10 mouse cellular contexts compared by ENCODE assay signal in genomic region chr11:83882552-83882951, GRCm38 (mm10). TPM values are rescaled to one million over a fixed set of nuclear protein-coding genes. Genes with fewer than 3 reads are reported as not detected.
DNase-seq lines count a peak whose midpoint lies in the region; ATAC-seq lines count a peak whose summit lies in the region.
"Had no signal": no experiment of that assay in that cellular context is flagged by ENCODE, and none has a peak within 500 bp of the region (broad histone marks: within the 10 kb centered on the region; RNA-seq: fewer than 3 reads in every experiment).

No protein-coding gene starts in this region.

- H3K4me2 ChIP-seq in hindbrain, embryonic 11.5 days (replicated peaks; ENCODE audit: low read depth, low read length) = no peak overlapping the region
- no peak overlapping the region for H3K4me2 ChIP-seq in hindbrain, embryonic 16.5 days (ENCODE audit: low read length)
- no peak overlapping the region for H3K4me2 ChIP-seq in kidney, embryonic 15.5 days
- H3K4me2 ChIP-seq: midbrain, embryonic 12.5 days had no signal

- no peaks in the 10 kb centered on the region for H3K36me3 ChIP-seq in hindbrain, embryonic 11.5 days (ENCODE audit: control insufficient read depth, insufficient read depth, low read length)
- no peaks in the 10 kb centered on the region for H3K36me3 ChIP-seq in hindbrain, embryonic 16.5 days (ENCODE audit: control insufficient read depth, insufficient read depth, low read length)
- peaks cover 64% of the 10 kb centered on the region for H3K36me3 ChIP-seq in kidney, embryonic 15.5 days
- H3K36me3 ChIP-seq: midbrain, embryonic 12.5 days had no signal

- H3K9me3 ChIP-seq in hindbrain, embryonic 11.5 days (ENCODE audit: control insufficient read depth, low read length) = no peaks in the 10 kb centered on the region
- H3K9me3 ChIP-seq in hindbrain, embryonic 16.5 days (ENCODE audit: control insufficient read depth, low read length) = no peaks in the 10 kb centered on the region
- H3K9me3 ChIP-seq in kidney, embryonic 15.5 days (replicated peaks) = no peaks in the 10 kb centered on the region
- H3K9me3 ChIP-seq: midbrain, embryonic 12.5 days had no signal

- H3K9ac ChIP-seq in hindbrain, embryonic 11.5 days (ENCODE audit: low read depth, low read length) = no peak overlapping the region
- H3K9ac ChIP-seq in hindbrain, embryonic 16.5 days (ENCODE audit: low read depth, low read length) = no peak overlapping the region
- H3K9ac ChIP-seq in kidney, embryonic 15.5 days = no peak overlapping the region
- H3K9ac ChIP-seq: midbrain, embryonic 12.5 days had no signal

- H3K4me3 ChIP-seq in hindbrain, embryonic 11.5 days (ENCODE audit: low read depth, low read length) = no peak overlapping the region
- no peak overlapping the region for H3K4me3 ChIP-seq in hindbrain, embryonic 16.5 days (ENCODE audit: low read length)
- no peak overlapping the region for H3K4me3 ChIP-seq in kidney, embryonic 15.5 days (replicated peaks)
- H3K4me3 ChIP-seq: erythroblast, embryonic 14.5 days; midbrain, embryonic 12.5 days had no signal

- H3K27ac ChIP-seq in hindbrain, embryonic 11.5 days (ENCODE audit: low read depth, low read length) = no peak overlapping the region
- H3K27ac ChIP-seq in hindbrain, embryonic 16.5 days (ENCODE audit: low read depth, low read length) = no peak overlapping the region
- H3K27ac ChIP-seq in kidney, embryonic 15.5 days = no peak overlapping the region; the same call in 1 of the 2 replicates
- H3K27ac ChIP-seq: midbrain, embryonic 12.5 days had no signal

- no peak for ATAC-seq in hindbrain, embryonic 11.5 days (ENCODE audit: low FRiP score)
- ATAC-seq in hindbrain, embryonic 16.5 days = no peak
- no peak for ATAC-seq in kidney, embryonic 15.5 days (replicated peaks; ENCODE audit: low FRiP score)

- no peaks in the 10 kb centered on the region for H3K27me3 ChIP-seq in hindbrain, embryonic 11.5 days (ENCODE audit: control insufficient read depth, insufficient read depth, low read length)
- no peaks in the 10 kb centered on the region for H3K27me3 ChIP-seq in hindbrain, embryonic 16.5 days (replicated peaks; ENCODE audit: control insufficient read depth, insufficient read depth, low read length)
- H3K27me3 ChIP-seq in kidney, embryonic 15.5 days = no peaks in the 10 kb centered on the region
- H3K27me3 ChIP-seq: midbrain, embryonic 12.5 days had no signal

- no peaks in the 10 kb centered on the region for H3K4me1 ChIP-seq in hindbrain, embryonic 11.5 days (replicated peaks; ENCODE audit: control insufficient read depth, insufficient read depth, low read length)
- H3K4me1 ChIP-seq in hindbrain, embryonic 16.5 days (ENCODE audit: control insufficient read depth, insufficient read depth, low read depth, low read length) = no peaks in the 10 kb centered on the region
- H3K4me1 ChIP-seq in kidney, embryonic 15.5 days = no peaks in the 10 kb centered on the region; the same call in 1 of the 2 replicates
- H3K4me1 ChIP-seq: midbrain, embryonic 12.5 days had no signal

- DNase-seq in hindbrain, embryonic 11.5 days (ENCODE audit: low spot score) = peak; percentile 40
- peak; percentile 20 for DNase-seq in ES-CJ7 (ENCODE audit: low read depth, low spot score)
- peak; percentile 14 for DNase-seq in brain, embryonic 18.5 days (ENCODE audit: low read depth, low spot score)
- DNase-seq in lung, adult 18-20 months = peak; percentile 55 to 75
- DNase-seq in kidney, adult 9 months = no peak
- DNase-seq in adipocyte (ENCODE audit: low spot score) = no peak

- WGBS in hindbrain, embryonic 11.5 days = 62% methylated on average over 6 of the region's 6 CpGs
- WGBS in hindbrain, embryonic 16.5 days = 40% methylated on average over 6 of the region's 6 CpGs
- WGBS in kidney, embryonic 15.5 days = 36% methylated on average over 6 of the region's 6 CpGs

RNA-seq across cellular contexts. Expression of gene Hnf1b, which starts 32.7 kb away (rescaled TPM):
- polyA plus RNA-seq in hindbrain, embryonic 11.5 days (2014; fragmentation: Nextera tagmentation; extraction: Ambion mirVana) = 0.32 TPM in 1 of 2 replicates, not detected in the other
- polyA plus RNA-seq in hindbrain, embryonic 16.5 days (2015; fragmentation: Nextera tagmentation; extraction: Ambion mirVana) = 0.25 and 0.33 TPM in 2 replicates
- 78.5 and 83.3 TPM in 2 replicates for polyA plus RNA-seq in kidney, embryonic 15.5 days (2015; fragmentation: Nextera tagmentation; extraction: Ambion mirVana)
- polyA plus RNA-seq: erythroblast, embryonic 14.5 days; midbrain, embryonic 12.5 days had no signal

RNA-seq across cellular contexts. Expression of gene Ddx52, which starts 59.3 kb away (rescaled TPM):
- polyA plus RNA-seq in hindbrain, embryonic 11.5 days (2014; fragmentation: Nextera tagmentation; extraction: Ambion mirVana) = 46.8 and 47.4 TPM in 2 replicates
- polyA plus RNA-seq in hindbrain, embryonic 16.5 days (2015; fragmentation: Nextera tagmentation; extraction: Ambion mirVana) = 19.4 and 20.7 TPM in 2 replicates
- polyA plus RNA-seq in kidney, embryonic 15.5 days (2015; fragmentation: Nextera tagmentation; extraction: Ambion mirVana) = 40.3 and 42.6 TPM in 2 replicates

Comparison
In these comparisons a context has a peak if more than half of its experiments do, and no peak if none do; other contexts are left out.
1. DNase-seq: peak in hindbrain, embryonic 11.5 days (single experiment), ES-CJ7 (single experiment), brain, embryonic 18.5 days (single experiment) and lung, adult 18-20 months (2 of 2); none in kidney, adult 9 months (single experiment) and adipocyte (single experiment).
2. RNA of gene Hnf1b, which starts 32.7 kb away (polyA plus RNA-seq): 78.5 to 83.3 TPM in kidney, embryonic 15.5 days; 0.25 to 0.33 TPM in hindbrain, embryonic 16.5 days and 0.32 TPM in hindbrain, embryonic 11.5 days; every median in the first group is over 10 times any median in the second.